Mouse (Mus musculus): ENCODE data around the gene Cyp26b1.

DNA sequence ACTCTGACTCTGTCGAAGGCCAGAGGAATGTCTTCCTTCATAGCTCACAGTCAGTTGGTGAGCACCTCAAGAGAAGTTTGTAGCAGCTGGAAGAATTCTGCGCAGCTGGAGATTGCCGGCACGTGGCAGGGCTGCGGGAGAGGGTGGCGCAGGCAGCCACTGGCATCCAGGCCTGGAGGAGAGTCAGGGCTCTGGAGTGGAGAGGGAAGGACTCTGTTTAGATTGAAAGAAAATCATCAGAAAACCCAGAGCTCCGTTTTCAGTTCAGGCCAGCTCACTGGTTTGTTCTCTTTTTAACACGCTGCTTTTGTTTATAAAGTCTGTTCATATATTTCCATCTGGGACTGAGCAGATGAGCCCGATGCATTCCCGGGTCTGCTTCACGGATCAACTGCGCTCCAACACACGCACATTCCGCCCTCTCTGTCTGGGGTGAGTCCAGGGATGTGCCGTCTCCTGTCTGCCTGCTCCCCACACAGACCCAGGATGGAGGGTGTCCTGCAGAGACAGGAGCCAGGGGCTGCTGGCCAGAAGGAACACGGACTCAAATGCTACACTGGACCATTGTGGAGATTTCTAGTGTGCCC, 56.0 kb downstream of the Cyp26b1 start:
- no peak for TF ChIP-seq CHD1 (IDR thresholded peaks at IDR 0.05; ENCODE audit: low read depth, low read length)
- no peak for TF ChIP-seq GABPA (IDR thresholded peaks at IDR 0.05; ENCODE audit: insufficient replicate concordance, low read depth, low read length)
- TF ChIP-seq RCOR1 (conservative IDR thresholded peaks at IDR 0.05; ENCODE audit: low read depth, low read length), result no peak
- TF ChIP-seq HCFC1 (IDR thresholded peaks at IDR 0.05; ENCODE audit: low read depth, low read length), result no peak
